Mouse (Mus musculus): ENCODE measurements around the gene Ccdc191.

Ccdc191 gene

DNA sequence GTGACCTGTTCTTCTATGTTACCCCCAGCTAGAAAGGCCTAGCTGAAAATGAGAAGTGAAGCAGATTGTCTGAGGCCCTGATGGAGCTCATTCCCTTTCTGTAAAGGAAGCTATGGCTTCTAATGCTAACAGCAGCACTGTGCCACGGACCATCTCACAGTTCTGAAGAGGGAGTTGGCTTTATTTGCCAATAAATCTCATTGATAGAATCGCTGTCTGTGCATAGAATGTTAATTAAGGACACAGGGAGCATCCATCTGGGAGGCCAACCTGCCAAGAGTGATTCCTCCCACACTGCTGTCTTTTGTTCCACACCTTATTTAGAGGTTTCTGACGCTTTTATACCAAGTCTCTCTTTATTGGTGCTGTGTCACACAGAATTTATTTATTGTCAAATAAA lies 41.9 kb downstream of the Ccdc191 start:
- DNase-seq (ENCODE audit: low spot score in 2 of 2): no peak

DNA sequence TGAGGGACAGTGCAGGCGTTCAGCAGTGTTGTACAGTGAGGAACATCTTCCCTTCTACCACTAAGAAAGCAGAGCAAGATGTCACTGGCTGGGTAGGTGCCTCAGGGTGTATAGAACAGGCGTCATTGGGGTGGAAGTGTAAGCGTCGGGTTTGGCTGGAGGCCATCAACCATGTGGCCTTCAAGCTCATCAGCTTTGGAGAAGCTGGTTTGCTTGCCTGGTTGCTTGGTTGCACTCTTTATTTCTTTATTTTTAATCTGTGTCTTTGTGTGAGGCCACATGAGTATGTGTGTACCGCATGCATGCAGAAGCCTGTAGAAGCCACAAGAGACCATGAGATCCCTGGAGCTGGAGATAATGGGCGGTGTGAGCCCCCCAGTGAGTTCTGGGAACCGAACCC lies 42.7 kb downstream of the Ccdc191 start:
- DNase-seq (ENCODE audit: low spot score in 2 of 2): no peak

DNA sequence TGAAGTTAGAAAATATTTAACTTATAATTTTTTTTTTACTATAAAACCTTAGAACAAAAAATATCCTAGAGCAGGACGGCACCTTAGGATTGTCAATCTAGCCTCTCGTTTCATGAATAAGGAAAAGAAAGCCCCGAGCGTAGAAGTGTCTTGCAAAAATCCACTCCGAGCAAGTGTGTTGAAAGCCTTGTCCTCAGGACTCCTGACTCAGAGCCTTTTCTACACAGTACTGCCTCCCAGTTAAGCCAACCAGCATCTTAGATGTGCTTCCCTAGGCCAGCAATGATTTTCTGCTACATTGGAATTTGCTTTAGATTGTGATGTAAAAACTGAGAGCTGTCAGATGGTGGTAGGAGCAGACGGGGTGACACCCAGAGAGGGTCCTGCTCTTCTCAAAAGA lies 43.4 kb downstream of the Ccdc191 start:
- DNase-seq (ENCODE audit: low spot score in 2 of 2): no peak

DNA sequence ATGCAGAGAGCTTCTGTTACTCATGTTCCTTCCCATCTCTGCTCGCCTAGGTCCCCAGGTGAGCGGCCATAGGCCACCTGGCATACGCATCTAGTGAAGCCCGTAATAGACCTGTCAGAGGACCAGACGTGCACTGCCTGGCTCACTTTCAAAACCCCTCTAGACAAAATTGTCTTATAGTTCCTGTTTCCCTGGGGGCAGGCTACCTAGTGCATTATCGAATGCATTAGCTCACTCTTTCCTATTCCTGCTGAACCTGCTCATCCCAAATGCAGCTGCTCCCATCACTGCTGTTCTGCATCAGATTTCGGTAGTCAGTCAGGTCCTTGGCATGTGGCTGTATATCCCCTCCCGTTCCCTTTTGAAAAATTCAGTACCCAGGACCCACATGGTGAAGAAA lies 45.3 kb downstream of the Ccdc191 start:
- DNase-seq (ENCODE audit: low spot score in 2 of 2): no peak

DNA sequence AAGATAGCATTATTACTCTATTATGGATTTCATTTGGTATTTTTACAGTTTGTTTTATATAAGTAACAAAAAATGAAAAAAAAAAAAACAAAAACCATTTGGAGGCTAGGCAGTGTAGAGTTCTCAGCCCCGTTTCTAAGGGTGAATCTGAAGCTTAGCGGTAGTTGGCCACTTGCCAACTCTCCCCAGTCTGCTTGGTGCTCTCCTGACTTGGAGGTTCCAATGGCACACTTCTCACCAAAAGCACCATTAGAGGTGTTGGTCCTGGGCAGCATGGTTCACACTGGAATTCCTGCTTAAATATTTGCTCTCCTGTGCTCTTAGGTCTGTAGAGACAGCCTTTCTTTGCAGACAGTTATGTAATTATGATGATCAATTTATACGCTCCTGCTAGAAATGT lies 45.8 kb downstream of the Ccdc191 start:
- DNase-seq (ENCODE audit: low spot score in 2 of 2): no peak

DNA sequence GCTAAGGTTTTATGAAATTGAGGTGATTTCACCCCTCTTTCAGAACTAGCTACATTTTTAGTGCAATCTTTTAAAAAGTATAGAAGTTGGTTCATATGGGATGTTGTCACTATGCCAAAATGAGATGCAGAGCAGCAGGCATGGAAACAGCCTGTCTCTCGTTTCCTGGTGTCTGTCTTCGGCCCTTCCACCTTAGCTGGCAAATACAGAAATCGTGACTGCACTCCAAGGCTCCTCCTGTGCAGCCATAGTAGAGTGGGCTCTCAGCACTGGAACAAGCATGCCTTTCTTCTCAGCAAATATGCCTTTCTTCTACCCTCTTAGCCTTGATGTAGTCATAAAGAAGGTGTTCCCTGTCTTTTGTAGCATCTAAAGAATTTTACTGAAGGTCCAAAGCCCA lies 46.3 kb downstream of the Ccdc191 start:
- no peak for DNase-seq (ENCODE audit: low spot score in 2 of 2)

DNA sequence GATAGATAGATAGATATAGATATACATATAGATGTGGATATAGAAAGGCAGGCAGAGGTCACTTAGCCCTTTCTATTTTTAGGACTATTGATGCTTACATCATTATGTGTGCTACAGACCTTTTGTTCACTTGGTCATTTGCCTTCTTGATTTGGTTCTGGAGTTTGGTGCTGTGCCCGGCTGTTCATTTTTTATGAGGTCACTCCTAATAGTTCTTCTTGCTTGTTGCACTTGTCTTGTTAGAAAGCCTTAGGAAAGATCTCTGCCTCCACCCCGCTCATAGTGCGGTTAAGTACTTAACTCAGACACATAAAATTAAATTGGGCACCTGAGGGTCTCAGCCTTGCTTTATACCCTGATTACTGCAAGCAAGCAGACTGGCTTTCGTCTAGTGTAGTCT lies 51.2 kb downstream of the Ccdc191 start:
- no peak for DNase-seq (ENCODE audit: low spot score in 2 of 2)

DNA sequence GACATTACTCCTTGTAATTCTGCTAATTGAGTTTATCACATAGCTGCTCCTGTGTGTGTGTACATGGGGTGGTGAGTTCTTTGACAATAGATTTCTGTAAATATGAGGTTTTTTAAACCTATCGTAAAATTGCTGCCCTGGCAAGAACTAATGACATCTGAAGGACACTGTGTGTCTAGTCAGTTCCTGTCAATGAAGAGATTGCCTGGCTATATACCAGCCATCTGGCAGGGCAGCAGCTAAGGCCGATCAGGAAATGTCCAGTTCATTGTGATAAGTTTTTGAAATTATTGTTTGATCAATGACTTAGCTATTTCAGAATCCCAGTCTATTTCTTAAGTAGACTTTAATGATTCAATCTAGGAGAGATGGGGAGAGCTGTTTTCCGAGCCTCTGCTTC lies 55.8 kb downstream of the Ccdc191 start:
- no peak for DNase-seq (ENCODE audit: low spot score in 2 of 2)

DNA sequence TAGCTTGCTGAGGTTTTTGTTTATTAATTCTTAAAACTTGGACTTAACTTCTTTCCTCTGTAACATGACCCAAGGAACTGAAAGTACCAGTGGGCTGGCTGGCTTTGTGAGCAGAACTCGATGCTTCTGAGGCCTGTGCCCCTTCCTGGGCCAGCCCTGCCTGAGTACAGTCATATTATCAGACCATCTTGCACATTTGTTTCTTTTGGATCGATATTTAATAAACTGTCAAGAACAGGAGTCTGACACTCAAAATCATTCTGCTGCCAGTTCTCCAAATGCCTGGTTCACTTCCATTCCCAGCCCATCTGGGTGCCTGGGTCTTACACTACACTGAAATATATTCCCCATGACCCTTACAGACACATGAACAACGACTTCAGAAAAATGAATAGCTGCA lies 56.3 kb downstream of the Ccdc191 start:
- DNase-seq (ENCODE audit: low spot score in 2 of 2): no peak

DNA sequence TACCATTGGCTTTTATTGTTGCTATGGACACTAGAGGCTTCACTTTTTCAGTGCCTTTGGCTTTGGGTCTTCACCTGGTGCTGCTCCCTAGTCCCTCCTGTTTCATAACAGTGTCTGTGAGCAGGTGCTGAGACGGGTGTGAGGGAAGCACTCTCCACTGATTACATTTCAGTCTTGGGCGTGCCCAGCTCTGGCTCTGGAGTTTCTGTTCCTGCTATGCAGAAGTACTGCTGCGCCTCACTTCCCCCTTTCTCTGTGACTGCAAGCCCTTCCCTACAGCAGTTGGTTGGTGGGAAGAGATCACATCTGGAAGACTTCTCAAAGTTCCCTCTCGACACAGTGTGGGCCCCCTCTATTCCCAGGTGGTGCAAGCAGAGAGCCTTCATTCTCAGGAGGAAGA lies 62.0 kb downstream of the Ccdc191 start:
- no peak for DNase-seq (ENCODE audit: low spot score in 2 of 2)

DNA sequence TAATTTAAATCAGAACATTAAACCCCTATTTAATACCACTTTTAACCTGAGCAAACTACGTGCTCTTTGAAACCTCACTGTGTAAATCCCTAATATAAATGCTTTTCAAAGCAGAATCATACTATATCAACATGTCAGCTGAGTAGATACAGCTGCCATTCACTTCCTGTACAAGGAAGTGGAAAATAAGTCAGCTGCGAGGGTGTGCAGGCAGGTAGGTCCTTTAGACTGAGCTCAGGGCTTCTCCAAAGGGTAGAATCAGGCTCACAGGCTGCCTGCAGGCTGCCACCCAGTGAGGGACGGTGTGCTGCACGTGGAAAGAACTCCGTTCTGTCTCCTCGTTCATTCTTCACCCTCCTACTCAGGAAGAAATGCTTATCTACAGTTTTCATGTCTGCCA lies 65.3 kb downstream of the Ccdc191 start:
- no peak for DNase-seq (ENCODE audit: low spot score in 2 of 2)

DNA sequence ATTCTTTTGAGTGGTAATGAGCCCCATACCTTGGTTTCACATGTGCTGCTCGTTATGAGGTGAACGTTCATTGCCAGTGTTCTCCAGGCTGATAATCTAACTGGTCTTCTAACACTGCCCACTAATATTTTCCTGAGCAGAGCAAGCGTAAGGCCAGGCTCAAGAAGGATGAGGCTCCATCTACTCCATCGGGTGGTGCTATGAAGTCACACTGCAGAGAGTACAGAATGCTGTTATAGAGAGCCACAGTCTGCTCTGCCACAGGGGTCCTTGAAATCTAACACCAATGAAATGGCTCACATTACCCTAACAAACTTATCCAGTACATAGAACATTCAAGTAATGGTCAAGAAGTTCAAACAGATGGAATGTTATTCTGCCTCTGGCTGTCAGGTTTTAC lies 68.4 kb downstream of the Ccdc191 start:
- DNase-seq (ENCODE audit: low spot score in 2 of 2): no peak

DNA sequence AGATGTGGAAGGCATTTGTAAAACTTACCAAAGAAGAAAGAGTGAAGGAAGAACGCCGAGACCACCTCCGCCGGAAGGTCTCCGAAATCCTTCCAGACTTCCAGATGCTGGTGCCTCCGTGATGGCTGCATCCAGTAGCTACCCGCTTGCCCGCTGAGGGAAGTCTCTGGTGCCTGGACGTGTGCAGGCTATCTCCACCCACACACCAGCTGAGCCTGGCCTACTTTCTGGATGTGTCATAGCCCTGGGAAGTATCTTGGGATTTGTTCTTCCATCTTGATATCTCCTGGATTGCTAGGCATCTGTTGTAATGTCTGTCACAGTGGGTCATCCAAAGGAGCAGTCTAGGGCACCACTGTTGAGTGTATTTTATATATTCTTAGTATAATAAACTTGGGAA lies 73.7 kb downstream of the Ccdc191 start:
- no peak for DNase-seq (ENCODE audit: low spot score in 2 of 2)

DNA sequence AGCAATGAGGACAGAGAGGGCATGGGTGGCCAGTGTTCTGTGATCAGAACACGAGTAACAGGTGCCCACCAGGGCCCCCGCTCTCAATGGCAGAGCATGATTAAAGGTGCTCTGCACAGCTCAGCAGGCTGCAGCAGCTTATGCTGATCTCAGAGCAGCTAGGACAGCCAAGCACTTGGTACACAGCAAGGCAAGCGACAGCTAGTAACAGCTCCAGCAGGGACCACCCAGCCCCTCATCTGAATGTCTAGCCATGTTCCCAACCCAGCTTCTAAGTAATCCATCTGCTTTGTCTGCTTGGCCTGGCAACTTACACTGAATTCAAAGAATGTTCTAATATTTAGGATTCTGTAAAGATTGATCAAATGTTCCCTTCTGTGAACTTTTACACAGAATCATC lies 74.2 kb downstream of the Ccdc191 start:
- no peak for DNase-seq (ENCODE audit: low spot score in 2 of 2)

DNA sequence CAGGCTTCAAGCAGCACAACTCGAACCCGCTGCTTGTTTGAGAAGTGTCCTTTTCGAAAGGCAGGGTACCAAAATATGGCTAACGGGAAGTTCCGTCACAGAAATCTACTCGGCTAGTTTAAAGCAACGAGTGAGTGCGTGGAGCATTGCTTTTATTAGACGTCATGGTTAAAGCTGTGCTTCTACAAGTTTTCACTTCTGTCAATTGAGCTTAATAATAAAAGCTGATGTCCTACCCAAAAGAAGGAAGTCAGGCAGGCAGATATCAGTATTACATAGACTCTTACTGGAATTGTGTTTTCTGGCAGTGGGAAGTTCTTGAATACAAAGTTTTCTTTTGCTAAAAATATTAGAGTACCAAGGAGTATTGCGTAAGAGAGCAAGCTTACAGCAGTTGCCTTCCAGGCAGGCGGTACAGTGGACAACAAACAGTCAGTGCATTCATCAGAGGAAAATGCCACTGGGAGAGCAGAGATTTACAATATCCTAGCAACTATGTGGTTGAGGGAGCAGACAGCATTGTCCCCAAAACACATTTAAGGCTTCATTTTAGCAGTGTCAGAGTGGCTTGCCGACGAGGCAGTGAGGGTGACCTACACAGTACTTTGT lies 76.3 kb downstream of the Ccdc191 start:
- DNase-seq (ENCODE audit: low spot score in 2 of 2): no peak

DNA sequence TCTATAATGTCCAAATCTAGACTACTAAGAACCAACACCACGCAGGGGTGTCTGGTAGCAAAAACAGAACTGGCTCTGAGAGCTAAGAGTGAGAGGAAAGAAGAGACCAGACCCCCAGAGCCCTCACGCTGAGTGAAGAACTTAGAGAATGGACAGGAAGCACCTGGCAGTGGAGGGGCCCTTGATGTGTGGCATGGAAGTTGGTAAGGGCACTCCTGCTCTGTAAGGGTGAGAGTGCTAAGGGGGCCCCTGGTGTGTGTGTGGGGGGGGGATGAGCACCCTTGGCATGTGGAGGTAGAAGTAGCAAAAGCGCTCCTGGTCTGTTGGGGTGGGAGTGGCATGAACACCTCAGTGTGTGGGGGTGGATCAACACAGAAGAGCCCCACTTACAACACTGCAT lies 80.8 kb downstream of the Ccdc191 start:
- no peak for DNase-seq (ENCODE audit: low spot score in 2 of 2)

DNA sequence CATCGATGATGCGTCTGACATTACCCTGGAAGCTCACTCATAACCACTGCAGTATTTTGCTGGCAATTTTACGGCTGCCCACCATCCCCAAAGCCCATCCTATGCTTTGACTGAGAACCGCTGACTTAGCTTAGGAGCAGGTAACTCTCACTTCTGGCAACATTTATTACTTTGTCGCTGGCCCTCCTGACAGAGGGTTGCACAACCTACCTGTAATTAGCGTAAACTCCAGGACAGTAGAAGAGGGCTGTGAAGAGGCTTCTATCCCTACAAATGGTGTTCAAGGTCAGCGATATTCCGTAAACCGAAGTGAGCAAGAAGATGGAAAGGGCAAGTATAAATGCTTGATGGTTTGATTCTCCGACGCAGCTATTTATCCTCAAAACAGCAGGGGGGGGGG lies 81.6 kb downstream of the Ccdc191 start:
- DNase-seq (ENCODE audit: low spot score in 2 of 2): no peak

DNA sequence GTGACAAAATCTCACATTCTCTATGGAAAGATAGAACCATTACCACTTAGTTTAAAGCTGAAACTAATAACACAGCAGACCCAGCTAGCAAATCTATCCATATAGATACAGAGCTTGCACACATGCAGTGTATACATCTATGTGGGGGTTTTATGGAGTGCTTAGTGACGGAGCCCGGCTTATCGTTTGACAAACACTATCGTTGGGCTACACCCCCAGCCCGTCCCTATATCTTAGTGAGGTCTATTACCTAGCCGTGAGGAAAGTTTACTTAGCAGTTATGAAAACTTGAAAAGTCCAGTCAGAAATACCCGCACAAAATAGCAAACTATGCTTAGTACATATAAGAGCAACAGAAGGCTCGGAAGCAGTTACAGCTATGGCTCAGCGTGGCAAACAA lies 82.1 kb downstream of the Ccdc191 start:
- no peak for DNase-seq (ENCODE audit: low spot score in 2 of 2)

DNA sequence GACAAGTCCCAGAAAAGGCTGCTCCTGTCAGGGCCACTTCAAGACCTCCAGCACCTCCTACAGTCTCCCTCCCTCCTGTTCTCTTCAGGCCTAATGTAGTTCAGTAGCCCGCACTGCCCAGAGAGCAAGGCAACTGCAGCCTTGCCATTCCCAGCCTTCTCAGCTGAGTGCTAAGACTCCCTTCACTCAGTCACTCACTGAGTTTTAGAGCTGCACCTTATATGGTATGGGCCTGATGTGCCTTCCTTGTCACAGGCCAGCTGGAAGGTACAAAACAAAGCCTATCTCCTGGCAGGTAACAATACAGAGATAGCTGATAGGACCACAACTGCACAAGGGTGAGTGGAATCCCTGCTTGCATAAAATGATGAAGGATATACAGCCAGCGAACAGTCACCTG lies 82.8 kb downstream of the Ccdc191 start:
- no peak for DNase-seq (ENCODE audit: low spot score in 2 of 2)

DNA sequence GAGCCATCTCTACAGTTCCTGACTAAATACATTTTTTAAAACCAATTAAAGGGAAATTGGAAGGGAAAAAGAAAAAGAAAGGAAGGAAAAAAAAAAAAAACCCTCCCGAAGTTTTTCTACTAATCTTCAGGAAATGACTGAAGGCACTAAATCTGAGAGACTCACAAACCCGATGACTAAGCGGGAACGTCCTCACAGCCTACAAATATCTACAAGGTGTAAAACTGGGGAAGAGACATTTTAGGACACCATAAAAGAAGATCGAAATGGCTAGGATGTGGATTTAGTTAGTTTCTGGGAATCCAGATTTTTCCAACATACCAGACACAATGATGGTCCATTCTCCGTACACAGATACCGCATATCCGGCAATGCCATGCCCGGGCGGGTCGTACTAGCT lies 83.5 kb downstream of the Ccdc191 start:
- no peak for DNase-seq (ENCODE audit: low spot score in 2 of 2)

DNA sequence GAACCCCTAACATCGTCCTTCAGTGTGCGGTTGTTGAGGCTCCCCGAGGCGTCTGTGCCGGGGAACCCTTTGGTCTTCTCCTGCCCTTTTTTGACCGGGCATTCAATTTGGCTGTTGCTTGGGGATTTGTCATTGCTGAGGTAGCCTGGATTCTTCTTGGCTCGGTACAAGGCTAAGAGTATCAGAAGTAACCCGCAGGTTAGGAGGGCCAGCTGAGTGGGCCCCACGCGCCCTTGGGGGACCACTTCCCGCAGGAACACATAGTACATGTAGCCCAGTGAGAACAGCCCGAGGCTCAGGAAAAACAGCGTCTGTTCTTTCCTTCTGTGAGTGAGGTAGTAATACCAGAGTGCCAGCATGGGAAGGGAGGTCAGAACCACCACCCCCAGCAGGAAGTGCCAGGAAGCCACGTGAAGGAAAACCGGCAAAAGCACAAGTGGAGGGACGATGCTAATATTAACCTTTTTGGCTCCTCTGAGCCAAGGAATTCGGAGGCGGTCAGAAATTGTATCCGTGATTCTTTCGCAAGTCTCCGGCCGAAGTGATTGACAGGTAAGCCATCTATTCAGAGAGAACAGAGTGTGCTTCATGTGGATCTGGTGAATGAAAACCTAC lies 84.1 kb downstream of the Ccdc191 start:
- no peak for DNase-seq (ENCODE audit: low spot score in 2 of 2)

DNA sequence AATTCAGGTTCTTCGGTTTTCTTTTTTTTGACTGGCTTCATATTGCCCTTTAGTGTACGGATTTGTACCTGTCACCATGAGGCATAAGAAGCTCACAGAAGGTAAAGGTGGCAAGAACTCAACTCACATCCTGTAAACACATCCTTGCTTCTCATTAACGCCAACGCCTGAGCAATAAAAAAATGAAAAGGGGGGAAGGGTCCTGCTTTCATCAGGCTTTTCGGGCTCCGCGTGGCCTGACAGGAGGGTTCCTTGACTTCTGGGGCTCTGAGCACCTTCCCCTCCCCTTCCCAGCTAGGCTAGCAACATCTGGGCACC lies 89.4 kb downstream of the Ccdc191 start:
- DNase-seq (ENCODE audit: low spot score in 2 of 2): no peak

DNA sequence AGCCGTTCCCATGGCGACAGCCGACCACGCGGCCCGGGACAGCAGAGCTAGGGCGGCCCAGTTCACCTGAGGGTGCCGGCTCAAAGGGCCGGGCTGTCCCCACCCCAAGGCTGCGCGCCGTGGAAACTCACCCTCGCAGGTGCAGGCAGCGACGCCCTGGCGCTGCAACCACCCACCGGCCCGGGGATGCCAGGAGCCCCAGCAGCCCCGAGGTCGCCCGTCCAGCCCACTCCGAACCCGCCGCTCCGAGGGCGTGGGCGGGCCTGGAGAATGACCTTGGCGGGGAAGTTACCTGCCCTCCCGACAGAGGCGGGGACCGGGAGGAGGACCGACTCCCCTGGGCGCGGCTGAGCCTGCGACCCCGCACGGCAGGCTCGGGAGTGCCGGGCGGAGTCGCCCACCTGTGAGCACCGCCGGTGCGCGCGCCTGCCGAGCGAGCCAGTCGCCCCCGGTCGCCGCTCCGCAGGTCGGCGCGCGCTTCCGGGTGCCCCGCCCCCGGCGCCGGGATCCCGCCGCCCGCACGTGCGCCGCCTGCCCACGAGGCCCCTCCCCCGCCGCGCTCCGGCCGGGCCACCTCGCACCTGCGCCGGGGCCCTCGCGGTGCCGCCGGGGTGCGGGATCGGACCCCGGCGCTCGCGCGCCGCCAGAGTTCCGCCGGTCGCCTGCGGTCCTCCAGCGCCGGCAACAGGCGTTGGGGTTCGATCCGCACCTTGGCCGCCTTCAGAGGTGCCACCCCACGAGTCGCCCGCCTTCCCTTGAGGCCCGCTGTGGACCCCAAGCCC lies 89.9 kb downstream of the Ccdc191 start, which contains the start of gene Zdhhc23:
Gene Zdhhc23 (minus strand): TSS at position 464 of the 782 bp plus-strand sequence.
- DNase-seq (ENCODE audit: low spot score in 2 of 2): peak in 1 of 2 experiments; percentile 36
